Mouse (Mus musculus): ENCODE data around the gene Ypel2. TPM values are rescaled to one million over a fixed set of nuclear protein-coding genes. Genes with fewer than 3 reads are reported as not detected.
A peak's percentile ranks its signal among the peaks of the same experiment; 100 is the strongest.

Gene Ypel2
- polyA plus RNA-seq, 1 experiment: 4.7 TPM

GRCm38 (mm10) chr11:86963027-86963426 lies 30.5 kb downstream of the Ypel2 start:
- TF ChIP-seq POLR2A (IDR thresholded peaks at IDR 0.05; ENCODE audit: borderline replicate concordance, control insufficient read depth, low read depth, low read length) (no peak), CTCF (IDR thresholded peaks at IDR 0.05; ENCODE audit: control insufficient read depth, insufficient read depth, low read length) (no peak)
- no peaks in the 10 kb centered on the region for H3K4me1 ChIP-seq (ENCODE audit: control insufficient read depth, insufficient read depth, low read length)
- H3K27ac ChIP-seq (ENCODE audit: control insufficient read depth, insufficient read depth, low read depth, low read length, poor library complexity): no peak overlapping the region
- 58% methylated on average over 1 of the region's 1 CpGs for WGBS
- no peak overlapping the region for H3K4me3 ChIP-seq (replicated peaks; ENCODE audit: control insufficient read depth, low read depth, low read length)

- Histone ChIP-seq H3K27ac (ENCODE audit: control insufficient read depth, insufficient read depth, low read depth, low read length, poor library complexity) (no peak overlapping the region), H3K4me3 (replicated peaks; ENCODE audit: control insufficient read depth, low read depth, low read length) (no peak overlapping the region), H3K4me1 (ENCODE audit: control insufficient read depth, insufficient read depth, low read length) (no peaks in the 10 kb centered on the region)
- TF ChIP-seq POLR2A (IDR thresholded peaks at IDR 0.05; ENCODE audit: borderline replicate concordance, control insufficient read depth, low read depth, low read length): no peak
- TF ChIP-seq CTCF (IDR thresholded peaks at IDR 0.05; ENCODE audit: control insufficient read depth, insufficient read depth, low read length): no peak
- 68% methylated on average over 2 of the region's 2 CpGs for WGBS
Measured at GRCm38 (mm10) chr11:86962362-86962761, 31.1 kb downstream of the Ypel2 start.

GRCm38 (mm10) chr11:86961510-86962303 lies 31.8 kb downstream of the Ypel2 start:
- no peak overlapping the region for H3K4me3 ChIP-seq (replicated peaks; ENCODE audit: control insufficient read depth, low read depth, low read length)
- 76% methylated on average over 11 of the region's 11 CpGs for WGBS
- H3K4me1 ChIP-seq (ENCODE audit: control insufficient read depth, insufficient read depth, low read length): no peaks in the 10 kb centered on the region
- no peak for TF ChIP-seq CTCF (IDR thresholded peaks at IDR 0.05; ENCODE audit: control insufficient read depth, insufficient read depth, low read length)
- no peak for TF ChIP-seq POLR2A (IDR thresholded peaks at IDR 0.05; ENCODE audit: borderline replicate concordance, control insufficient read depth, low read depth, low read length)
- H3K27ac ChIP-seq (ENCODE audit: control insufficient read depth, insufficient read depth, low read depth, low read length, poor library complexity): no peak overlapping the region

- no peak overlapping the region for H3K27ac ChIP-seq (ENCODE audit: control insufficient read depth, insufficient read depth, low read depth, low read length, poor library complexity)
- H3K4me3 ChIP-seq (replicated peaks; ENCODE audit: control insufficient read depth, low read depth, low read length): no peak overlapping the region
- 65% methylated on average over 2 of the region's 2 CpGs for WGBS
- TF ChIP-seq CTCF (IDR thresholded peaks at IDR 0.05; ENCODE audit: control insufficient read depth, insufficient read depth, low read length): no peak
- TF ChIP-seq POLR2A (IDR thresholded peaks at IDR 0.05; ENCODE audit: borderline replicate concordance, control insufficient read depth, low read depth, low read length): no peak
- H3K4me1 ChIP-seq (ENCODE audit: control insufficient read depth, insufficient read depth, low read length): peaks cover 2% of the 10 kb centered on the region; the same call in 1 of the 2 replicates
Measured at GRCm38 (mm10) chr11:86960331-86960730, 33.2 kb downstream of the Ypel2 start.

GRCm38 (mm10) chr11:86958721-86959675 lies 34.5 kb downstream of the Ypel2 start:
- 32% methylated on average over 12 of the region's 12 CpGs for WGBS
- H3K4me3 ChIP-seq (replicated peaks; ENCODE audit: control insufficient read depth, low read depth, low read length): no peak overlapping the region
- H3K27ac ChIP-seq (ENCODE audit: control insufficient read depth, insufficient read depth, low read depth, low read length, poor library complexity): peak overlapping the region; percentile 9; the same call in 1 of the 2 replicates
- peaks cover 2% of the 10 kb centered on the region; the same call in 1 of the 2 replicates for H3K4me1 ChIP-seq (ENCODE audit: control insufficient read depth, insufficient read depth, low read length)
- TF ChIP-seq POLR2A (IDR thresholded peaks at IDR 0.05; ENCODE audit: borderline replicate concordance, control insufficient read depth, low read depth, low read length) (no peak), CTCF (IDR thresholded peaks at IDR 0.05; ENCODE audit: control insufficient read depth, insufficient read depth, low read length) (no peak)

GRCm38 (mm10) chr11:86958182-86958581 lies 35.3 kb downstream of the Ypel2 start:
- Histone ChIP-seq H3K4me3 (replicated peaks; ENCODE audit: control insufficient read depth, low read depth, low read length) (no peak overlapping the region), H3K27ac (ENCODE audit: control insufficient read depth, insufficient read depth, low read depth, low read length, poor library complexity) (no peak overlapping the region), H3K4me1 (ENCODE audit: control insufficient read depth, insufficient read depth, low read length) (peaks cover 2% of the 10 kb centered on the region; the same call in 1 of the 2 replicates)
- TF ChIP-seq POLR2A (IDR thresholded peaks at IDR 0.05; ENCODE audit: borderline replicate concordance, control insufficient read depth, low read depth, low read length) (no peak), CTCF (IDR thresholded peaks at IDR 0.05; ENCODE audit: control insufficient read depth, insufficient read depth, low read length) (no peak)
- WGBS: 45% methylated on average over 6 of the region's 6 CpGs

GRCm38 (mm10) chr11:86956363-86956762 lies 37.1 kb downstream of the Ypel2 start:
- WGBS: 56% methylated on average over 2 of the region's 2 CpGs
- no peak for TF ChIP-seq CTCF (IDR thresholded peaks at IDR 0.05; ENCODE audit: control insufficient read depth, insufficient read depth, low read length)
- no peak for TF ChIP-seq POLR2A (IDR thresholded peaks at IDR 0.05; ENCODE audit: borderline replicate concordance, control insufficient read depth, low read depth, low read length)
- Histone ChIP-seq H3K4me3 (replicated peaks; ENCODE audit: control insufficient read depth, low read depth, low read length) (no peak overlapping the region), H3K27ac (ENCODE audit: control insufficient read depth, insufficient read depth, low read depth, low read length, poor library complexity) (no peak overlapping the region), H3K4me1 (ENCODE audit: control insufficient read depth, insufficient read depth, low read length) (peaks cover 2% of the 10 kb centered on the region; the same call in 1 of the 2 replicates)
